Mouse (Mus musculus) lung, postnatal 4 days (tissue): Measurements from ENCODE around the gene Hivep3.

Source experiments
- DNase-seq, 2 experiments: peaks; one replicate each; pipeline ENCODE4 v3.0.0; 2021

Gene Hivep3

DNA sequence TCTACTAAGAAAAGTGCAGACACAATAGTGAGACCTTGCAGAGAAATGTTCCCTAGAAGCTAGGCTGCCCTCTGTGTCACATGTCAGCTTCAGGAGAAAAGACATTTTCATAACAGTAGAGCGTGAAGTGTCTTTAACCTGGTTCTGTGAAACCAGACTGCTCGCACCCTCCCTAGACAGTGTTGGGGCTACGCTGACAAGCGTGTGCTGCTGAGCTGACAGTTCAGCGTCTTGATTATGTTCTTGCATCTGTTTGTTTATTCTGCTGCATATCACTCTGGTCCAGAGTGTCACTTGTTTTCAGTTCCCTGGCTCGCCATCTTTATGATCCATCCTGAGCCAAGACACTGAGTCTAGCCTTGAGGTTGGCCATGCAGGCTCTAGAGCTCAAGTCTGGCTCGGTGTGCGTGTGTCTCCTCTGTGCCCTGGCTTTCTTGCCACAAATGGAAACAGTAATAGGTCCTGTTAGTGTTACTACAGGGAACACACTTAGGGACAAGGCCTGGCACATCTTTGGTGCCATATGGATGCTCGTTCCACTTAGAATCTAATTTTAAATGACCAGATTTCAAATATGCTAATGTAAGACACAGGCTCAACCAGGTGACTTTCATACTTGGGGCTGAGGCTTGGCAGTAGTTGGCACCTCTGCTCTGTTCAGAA, 28.0 kb downstream of the Hivep3 start:
- DNase-seq = peak in 1 of 2 experiments; percentile 23

DNA sequence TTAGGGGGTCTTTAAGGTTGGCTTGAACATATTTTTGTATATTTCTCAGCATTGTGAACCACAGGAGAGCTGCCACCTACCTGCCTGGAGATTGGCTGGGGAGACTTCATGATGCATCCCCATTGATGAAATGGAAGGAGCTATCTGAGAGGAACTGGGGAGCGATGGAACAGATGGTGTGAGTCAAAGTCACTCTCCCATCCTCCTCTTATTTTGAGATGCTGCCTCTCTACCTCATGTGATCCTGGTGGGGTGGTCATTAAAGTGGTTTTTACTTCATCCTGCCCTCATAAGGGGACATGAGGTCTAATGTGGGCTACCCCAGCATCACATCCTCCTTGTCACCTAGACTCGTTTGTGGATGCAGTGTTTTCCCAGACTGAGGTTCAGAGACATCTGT, 28.6 kb downstream of the Hivep3 start:
- DNase-seq = no peak

DNA sequence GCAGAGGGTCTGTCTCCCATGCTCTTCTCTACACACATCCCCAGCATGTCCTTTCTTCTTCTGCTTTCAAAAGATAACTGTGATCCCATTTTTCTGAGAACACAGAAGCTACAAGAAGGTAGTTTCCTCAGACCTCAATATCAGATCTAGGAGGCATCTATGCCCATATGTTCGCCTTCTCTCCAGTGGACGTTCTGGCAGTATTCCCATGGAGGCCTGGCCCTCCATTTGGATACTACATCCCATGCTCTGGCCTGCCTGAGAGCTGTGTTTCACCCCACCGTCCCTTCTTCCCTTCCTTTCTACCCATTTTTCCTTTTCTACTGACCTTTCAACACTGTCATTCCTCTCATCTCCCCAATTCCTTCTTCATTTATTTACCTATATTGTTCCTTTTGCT, 34.5 kb downstream of the Hivep3 start:
- no peak for DNase-seq

DNA sequence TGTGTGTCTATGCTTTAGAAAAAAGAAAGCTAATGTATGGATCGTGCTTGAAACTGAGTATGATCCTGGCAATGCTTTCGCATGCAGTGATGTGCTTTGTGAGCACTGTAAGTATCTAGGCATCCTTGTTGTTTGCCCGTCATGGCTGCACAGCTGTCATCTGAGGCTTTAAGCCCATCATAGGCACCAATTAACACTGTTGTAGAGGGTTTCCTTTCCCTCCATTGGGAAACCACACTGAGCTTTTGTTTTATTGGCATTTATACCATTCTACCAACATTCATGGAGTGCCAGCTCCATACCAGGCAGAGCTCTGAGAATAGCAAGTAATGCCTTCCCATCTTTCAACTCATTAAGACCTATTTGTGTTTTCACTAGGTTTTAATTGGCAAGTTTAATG, 42.3 kb downstream of the Hivep3 start:
- no peak for DNase-seq

DNA sequence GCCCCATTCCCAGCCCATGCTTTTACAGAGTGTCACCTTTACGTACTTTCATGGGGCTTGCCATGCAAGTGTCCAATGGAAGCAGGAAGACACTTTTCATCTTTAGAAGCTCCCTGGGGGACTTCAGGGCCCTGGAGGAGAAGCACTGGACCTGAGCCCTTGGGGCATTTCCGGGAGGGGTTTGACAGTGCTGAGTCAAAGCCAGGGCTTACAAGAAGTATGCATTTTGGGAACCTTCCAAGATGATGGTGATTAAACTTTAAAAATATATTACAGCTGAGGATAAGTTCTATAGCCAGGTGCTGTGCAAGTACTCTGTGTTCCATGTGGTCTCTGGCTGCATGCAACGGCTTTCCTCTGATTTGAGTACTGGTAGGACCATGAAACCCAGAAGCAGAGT, 43.6 kb downstream of the Hivep3 start:
- DNase-seq = no peak

DNA sequence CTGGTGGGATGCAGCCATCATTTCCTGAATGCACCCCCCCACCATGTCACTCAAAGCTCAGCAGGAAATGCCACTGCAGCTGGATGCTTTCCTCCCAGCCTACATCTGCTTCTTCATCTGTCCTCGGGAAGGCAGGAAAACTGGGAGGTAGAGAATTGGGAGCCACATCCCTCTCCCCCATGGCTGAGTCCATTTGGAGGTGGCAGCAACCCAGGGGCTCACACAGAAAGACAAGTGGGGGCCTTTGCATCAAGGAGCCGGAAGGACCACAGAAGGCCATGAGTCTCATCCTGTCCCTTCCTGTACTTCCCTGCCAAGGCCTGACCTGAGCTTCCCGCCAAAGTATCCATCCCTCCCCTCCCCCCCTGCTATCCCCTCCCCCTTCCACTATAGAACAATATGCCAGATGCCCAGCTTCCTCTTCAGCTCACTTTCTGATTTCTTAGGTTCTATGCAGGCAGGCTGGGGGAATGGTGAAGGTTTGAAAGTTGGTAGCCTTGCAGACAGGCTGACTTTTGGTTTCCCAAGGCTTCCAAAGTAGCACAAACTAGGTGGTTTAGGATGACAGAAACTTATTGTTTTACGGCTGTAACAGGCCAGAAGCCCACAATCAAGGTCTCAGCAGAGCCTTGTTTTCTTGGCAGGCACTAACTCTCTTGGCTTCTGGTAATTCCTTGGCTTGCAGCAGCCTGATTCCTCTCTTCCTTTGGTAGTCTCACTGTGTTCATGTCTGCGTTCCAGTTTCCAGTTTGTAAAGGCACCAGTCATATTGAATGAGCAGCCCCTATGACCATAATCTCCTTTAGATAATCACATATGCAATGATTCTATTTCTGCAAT, 46.2 kb downstream of the Hivep3 start:
- no peak for DNase-seq

DNA sequence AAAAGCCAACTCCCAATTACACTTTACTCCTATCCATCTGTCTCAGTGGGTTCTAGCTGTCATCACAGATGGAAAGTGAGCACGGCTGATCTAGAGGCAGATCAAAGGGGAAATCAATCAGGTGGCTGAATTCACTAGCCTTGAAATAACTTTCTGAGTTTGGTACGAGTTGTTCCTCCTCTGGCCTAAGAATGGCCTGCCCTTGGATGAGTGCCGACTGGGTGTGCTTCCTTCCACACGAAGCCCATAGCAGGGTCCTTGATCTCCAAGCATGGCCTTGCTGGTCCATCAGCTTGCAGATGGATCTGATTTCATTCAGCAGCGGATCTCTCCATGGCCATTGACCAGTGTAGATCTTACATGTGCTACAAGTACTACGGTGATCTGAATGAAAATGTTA, 47.3 kb downstream of the Hivep3 start:
- DNase-seq = no peak

DNA sequence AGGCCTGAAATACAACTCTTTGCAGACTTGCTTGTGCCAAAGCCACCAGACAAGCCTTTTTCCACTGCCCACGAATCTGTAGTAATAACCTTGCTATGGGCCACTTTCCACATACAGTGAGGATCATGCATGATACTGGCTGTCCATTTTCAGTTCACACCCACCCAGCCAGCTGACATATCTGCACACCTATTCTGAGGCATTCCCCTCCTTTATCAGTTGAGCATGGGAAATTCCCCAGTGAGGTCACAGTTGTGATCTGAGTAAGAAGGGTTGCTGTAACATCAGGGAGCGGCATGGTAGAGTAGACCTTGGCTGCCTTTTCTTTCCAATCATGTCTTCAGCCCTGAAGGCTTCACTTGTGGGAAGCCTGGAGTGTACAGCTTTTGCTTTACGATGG, 51.4 kb downstream of the Hivep3 start:
- DNase-seq = no peak

DNA sequence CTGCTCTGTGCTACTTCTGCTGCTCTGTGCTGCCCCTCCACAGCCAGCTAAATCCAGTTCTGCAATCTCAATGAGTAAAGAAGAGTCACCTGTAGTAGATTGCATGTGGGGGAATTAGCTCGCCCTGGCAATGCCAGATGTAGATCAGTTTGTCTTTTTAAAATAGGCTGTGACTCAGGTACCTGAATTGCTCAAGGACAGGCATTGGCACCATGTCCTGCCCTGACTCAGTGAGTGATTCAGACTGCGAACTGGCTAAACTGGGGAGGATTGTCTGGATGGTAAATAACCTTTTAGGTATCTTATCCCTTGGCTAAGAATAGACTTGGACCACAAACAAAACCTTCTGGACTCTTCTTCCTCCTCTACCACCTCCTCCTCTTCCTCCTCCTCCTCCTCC, 52.7 kb downstream of the Hivep3 start:
- no peak for DNase-seq

DNA sequence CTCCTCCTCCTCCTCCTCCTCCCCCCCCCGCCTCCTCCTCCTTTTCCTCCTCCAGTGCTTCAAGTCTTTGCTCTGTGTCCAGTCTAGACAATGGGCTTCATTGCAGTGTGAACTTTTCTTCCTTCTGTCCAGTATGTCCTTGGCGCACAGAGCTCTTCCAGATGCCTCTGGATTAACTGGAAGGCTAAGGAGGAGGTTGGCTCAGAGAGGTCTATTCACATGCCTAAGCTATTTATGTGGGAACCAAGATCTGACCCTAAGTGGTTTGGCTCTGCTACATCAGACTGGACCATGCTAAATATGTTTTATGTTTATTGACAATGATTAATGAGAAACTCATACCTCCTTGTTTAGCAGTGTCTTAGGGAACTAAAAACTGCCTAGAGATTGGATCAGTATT, 53.1 kb downstream of the Hivep3 start:
- DNase-seq = no peak

DNA sequence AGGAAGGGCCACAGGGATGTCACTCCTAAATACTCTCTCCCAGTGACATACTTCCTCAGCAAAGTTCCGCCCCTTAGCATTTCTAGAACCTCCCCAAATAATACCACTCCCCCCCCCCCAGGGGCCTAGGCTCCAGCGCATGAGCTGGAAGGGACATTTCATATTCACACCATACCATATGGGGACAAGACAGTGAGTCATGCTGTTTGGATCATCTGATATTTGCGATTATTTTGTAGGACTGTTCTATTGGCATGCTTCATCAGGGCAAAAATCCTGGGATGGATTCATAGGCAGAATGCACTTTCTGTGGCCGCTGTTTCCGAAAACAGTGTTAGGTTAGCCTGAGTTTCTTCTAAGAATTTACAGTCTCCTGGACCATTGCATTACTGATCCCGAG, 55.2 kb downstream of the Hivep3 start:
- no peak for DNase-seq

DNA sequence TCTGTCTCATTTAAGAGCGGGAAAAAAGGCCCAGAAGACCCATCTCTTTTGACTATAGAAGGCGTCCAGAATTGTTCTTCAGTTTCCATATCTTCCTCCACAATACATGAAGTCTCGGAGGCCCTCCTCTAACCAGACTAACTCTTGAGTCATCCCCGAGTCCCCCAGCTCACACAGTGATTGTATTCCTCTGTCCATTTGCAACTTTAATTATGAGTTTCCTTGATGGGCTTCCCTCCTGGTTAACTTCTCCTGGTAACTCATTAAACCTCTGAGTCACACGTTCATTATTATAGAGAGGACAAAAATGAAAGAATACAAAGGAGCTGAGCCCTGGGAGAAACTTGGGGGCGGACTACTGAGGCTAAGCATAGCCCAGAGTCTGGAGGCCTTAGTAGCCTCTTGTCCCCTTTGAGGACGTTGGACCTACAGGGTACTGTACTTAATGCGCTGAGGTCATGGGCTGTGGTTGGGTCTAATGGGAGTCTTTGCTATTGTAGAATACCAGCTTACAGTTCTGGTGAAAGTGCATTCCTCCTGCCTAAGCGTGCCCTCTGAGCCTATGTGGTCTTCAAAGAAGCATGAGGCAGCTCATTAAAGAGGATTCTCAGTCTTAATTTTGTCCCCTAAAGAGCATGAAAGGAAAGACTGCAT, 56.0 kb downstream of the Hivep3 start:
- no peak for DNase-seq

DNA sequence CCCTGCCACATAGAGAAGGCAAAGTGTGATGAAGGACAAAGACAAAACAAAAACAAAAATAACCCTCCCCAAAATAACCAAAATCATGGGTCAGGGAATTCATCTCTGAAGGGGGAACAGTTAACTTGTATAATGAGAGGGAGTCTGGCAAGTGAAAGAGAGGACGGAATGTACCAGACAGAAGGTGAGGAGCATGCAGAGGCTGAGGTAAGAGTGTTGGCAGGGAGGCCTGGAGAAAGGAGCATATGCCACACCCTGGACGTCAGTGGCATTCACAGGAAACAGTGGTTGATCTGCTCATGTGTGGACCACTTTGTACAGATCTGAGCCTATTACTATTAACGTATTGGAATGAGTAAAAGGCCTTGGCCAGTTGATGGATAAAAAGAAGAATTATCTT, 65.3 kb downstream of the Hivep3 start:
- no peak for DNase-seq

DNA sequence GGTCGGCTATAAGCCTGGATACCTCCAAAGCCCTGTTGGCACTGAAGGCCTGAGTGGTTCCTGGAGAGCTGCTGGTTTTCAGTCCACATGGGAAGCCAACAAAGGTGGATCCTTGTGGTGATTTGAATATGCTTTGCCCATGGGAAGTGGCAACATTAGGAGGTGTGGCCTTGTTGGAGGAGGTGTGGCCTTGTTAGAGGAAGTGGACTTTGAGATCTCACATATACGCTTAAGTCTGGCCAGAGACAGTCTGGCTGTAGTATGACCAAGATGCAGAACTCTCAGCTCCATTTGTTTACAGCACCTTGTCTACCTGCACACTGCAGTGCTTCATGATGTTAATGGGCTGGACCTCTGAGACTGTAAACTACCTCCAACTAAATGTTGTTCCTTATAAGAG, 73.0 kb downstream of the Hivep3 start:
- no peak for DNase-seq

DNA sequence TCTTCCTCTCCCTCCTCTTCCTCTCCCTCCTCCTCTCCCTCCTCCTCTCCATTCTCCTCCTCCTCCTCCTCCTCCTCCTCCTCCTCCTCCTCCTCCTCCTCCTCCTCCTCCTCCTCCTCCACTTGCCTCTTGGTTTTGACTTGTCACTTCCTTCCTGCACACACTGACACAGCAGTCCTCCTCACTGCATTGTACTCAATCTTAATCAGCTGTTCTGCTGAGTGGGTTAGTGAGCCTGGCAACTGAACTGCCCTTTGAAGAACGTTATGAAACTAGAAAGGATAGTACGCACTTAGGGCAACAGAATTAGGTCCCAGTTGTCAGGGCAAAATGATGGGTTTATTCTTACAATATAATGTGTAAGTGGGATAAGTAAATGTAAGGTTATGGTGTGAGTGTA, 73.8 kb downstream of the Hivep3 start:
- no peak for DNase-seq

DNA sequence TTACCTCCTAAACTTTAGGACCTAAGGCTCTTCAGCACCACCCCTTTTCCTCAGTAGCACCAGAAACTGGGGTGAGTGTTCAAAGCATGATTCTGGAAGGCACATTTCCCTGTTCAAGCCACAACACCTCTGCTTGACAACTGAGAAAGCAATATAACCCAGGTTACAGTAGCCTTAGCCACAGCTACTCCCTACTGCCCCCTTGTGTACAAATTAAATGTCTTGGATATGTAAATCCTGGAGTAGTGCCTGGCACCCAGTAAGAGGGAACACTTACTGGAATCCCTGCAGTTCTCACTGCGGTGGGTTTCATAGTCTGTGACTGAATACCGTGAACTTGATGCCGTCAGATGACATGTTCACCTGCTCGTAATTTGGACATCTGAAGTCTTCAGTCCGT, 75.7 kb downstream of the Hivep3 start:
- DNase-seq = no peak

DNA sequence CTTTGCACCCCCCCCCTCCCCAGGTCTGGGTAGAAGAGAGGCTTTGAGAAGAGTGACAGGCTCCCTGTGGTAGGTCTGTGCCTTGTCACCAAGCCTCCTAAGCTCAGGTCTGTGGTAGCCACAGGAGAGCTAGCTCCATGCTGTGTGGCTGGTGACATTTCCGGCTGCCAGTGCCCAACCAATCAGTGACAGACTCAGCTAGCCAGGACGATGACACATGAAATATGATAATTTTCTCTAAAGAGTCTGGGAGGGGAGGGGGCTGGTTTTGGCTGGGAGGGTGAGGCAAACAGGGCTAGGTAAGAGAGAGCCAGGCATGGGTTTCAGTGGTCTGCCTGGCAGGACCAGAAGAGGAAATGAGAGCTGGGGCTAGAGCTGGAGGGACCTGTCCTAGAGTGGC, 79.2 kb downstream of the Hivep3 start:
- DNase-seq = peak in 1 of 2 experiments; percentile 54

DNA sequence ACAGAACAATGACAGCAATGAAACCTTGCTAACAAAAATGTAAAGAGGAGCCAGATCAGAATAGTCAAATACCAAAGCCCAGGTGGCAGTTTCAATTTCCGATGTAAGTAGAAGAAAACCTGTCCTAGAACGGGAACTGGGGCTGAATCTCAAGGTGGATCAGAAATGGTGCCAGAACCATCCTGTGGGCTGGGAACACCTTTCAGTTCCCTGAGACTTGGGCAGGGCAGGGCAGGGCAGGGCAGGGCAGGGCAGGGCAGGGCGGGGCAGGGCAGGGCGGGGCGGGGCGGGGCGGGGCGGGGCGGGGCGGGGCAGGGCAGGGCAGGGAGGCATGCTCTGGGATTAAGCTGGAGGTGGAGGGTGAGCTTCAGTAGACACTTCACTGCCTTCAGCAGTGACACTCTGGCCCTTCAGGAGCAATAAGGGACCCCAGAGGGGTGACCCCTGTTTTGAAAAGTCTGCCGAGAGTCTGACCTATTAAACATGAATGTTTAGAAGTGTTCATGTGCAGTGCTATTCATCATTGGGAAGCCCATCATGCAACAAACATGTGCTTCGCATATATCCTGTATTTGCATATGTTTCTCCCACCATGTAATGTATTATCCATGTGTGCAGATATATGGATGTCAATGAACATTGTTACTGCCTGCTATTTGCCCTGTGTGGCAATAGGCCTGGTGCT, 80.1 kb downstream of the Hivep3 start:
- no peak for DNase-seq

DNA sequence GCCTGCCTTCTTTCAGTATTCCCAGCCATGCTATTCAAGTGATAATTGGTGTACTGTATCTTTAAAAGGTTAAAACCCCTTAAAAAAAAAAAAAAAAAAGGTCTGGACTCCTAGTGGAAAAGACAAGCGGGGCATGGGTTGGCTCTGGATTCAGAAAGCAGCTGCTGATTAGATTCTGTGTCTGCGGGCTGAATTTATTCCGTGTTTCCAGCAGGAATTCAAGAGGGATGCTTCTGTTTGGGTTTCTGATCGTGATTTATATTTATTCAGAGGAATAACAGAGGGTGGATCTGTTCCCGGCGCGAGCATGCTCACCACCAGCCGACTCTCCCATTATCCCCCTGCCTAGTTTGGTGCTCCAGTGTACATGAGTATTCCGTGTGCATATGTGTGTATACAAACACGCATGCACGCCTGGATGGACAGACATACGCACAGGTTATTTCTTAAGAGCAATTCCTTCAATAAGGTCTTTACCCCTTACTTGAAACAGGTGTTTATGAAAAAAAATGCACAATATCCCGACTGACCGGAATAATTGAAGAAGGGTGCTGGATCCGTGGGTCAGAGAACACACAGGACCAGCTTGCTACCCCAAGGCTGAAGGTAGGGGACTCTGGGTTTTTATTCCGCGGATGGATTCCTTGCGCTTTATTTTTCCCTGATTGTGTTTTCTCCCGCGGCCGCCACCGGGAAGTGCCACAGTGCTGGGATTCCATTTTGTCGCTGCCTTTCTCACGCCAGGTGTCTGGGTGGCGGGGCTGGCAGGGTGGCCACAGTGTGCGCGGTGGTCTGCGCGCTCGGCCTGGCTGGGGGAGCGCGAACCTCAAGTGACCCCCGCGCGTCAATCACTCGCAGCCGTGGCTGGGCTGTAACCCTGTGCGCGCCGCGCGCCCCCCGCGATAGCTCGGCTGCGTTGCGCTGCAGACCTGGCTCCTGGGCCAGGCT, 80.9 kb downstream of the Hivep3 start:
- DNase-seq = peak; percentile 38 to 60

DNA sequence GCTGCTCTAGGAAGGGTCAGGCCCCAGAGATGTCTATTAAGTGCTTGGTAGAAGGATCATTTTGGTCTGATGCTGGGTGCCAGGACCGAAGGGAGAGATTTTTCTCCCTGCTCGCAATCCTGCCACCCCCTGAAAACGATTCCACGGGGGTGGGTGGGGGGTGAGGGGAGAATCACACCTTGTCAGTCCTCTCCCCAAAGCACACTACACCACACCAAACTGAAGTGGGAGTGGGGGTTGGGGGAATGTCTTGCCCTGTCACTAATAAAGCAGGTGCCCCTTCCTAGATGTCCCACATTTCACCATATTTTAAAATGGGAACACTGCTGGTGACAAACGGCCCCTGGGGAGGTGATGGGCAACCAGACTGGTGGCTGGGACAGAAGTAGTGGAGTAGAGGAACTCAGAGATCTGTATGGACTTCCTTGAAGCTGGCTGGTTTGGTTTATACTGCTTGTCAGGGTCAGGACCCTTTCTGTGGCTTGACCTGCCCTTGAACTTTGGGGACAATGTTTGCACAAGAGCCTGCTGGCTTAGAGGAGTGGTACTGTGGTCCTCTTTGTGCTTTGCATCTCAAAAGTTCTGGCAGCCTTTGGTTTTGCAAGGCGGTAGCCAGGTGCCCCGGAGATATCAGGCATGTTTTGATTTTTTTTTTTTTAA, 81.7 kb downstream of the Hivep3 start:
- peak; percentile 27 to 54 for DNase-seq

DNA sequence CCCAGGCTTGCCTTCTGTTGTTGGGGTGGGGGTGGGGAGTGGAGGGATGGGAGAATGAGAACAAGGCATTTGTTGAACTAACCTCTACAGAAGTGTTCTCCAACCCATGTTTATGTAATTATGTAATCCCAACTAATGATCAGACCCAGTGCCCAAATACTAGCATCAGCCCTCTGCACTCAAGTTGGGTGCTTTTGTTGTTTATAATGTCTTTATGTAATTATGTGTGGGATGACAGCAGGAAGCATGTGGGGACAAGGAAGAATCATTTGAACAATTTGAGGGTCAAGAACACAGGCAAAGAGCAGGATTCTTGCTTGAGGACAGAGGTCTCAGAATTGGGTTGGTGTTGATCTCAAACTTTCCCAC, 82.2 kb downstream of the Hivep3 start:
- no peak for DNase-seq
